Mouse (Mus musculus) kidney, embryonic 14.5 days (tissue): Measurements from ENCODE around the gene Dpp8. TPM values are rescaled to one million over a fixed set of nuclear protein-coding genes. Genes with fewer than 3 reads are reported as not detected.
A peak's percentile ranks its signal among the peaks of the same experiment; 100 is the strongest.

Experiments used
- ATAC-seq: fragments of 200-750 bp; cut with Nextera tagmentation; 2 replicates; pipeline ENCODE4 v1.8.0; 2017; ENCODE audit warnings: moderate number of reproducible peaks, mild to moderate bottlenecking, moderate TSS enrichment, moderate library complexity; ENCODE audit not compliant: low FRiP score, low TSS enrichment
- H3K27ac ChIP-seq: fragments of 300-500 bp; sonication (generic); 2 replicates; pipeline ENCODE4 v1.5.1; 2014; ENCODE audit warnings: low read depth, mild to moderate bottlenecking, low read length, moderate library complexity, mixed read lengths
- H3K27me3 ChIP-seq: fragments of 300-500 bp; sonication (generic); 2 replicates; pipeline ENCODE4 v1.6.1; 2014; ENCODE audit warnings: mild to moderate bottlenecking, low read length; ENCODE audit not compliant: control insufficient read depth, insufficient read depth
- H3K36me3 ChIP-seq: fragments of 300-500 bp; sonication (generic); 2 replicates; pipeline ENCODE4 v1.6.1; 2014; ENCODE audit warnings: low read length, mixed read lengths; ENCODE audit not compliant: control insufficient read depth, insufficient read depth
- H3K4me1 ChIP-seq: fragments of 300-500 bp; sonication (generic); 2 replicates; pipeline ENCODE4 v1.6.1; 2014; ENCODE audit warnings: low read length, mixed read lengths; ENCODE audit not compliant: control insufficient read depth, insufficient read depth
- H3K4me2 ChIP-seq: fragments of 300-500 bp; sonication (generic); replicated peaks from 2 replicates; pipeline ENCODE4 v1.6.1; 2014; ENCODE audit warnings: low read depth, mild to moderate bottlenecking, low read length
- H3K4me3 ChIP-seq: fragments of 300-500 bp; sonication (generic); 2 replicates; pipeline ENCODE4 v1.5.1; 2014; ENCODE audit warnings: mild to moderate bottlenecking, low read length
- H3K9ac ChIP-seq: fragments of 300-500 bp; sonication (generic); 2 replicates; pipeline ENCODE4 v1.6.1; 2014; ENCODE audit warnings: low read depth, mild to moderate bottlenecking, low read length, moderate library complexity
- H3K9me3 ChIP-seq: fragments of 300-500 bp; sonication (generic); 2 replicates; pipeline ENCODE4 v1.6.1; 2016; ENCODE audit warnings: low read length; ENCODE audit not compliant: control insufficient read depth
- WGBS: fragments of 180-500 bp; shearing (Covaris S2); extraction: QIAGEN DNeasy Blood & Tissue Kit; methylation state at CpG from one replicate; pipeline ENCODE4 v1.1.7; 2014; 5-methylcytosine and 5-hydroxymethylcytosine counted together
- polyA plus RNA-seq: library from polyadenylated mRNA; unstranded; fragments of >200 nt; fragmentation: Nextera tagmentation; extraction: Ambion mirVana; gene quantifications from 2 replicates; pipeline ENCODE4 v1.2.1, GENCODE M21; 2014

Gene Dpp8
- polyA plus RNA-seq, 1 experiment from 2014 or later: 29.9 TPM

- 12% methylated on average over 24 of the region's 25 CpGs for WGBS
- H3K4me2 ChIP-seq: peak overlapping the region; percentile 32
- H3K27ac ChIP-seq: no peak overlapping the region
- ATAC-seq: peak; percentile 53; the same call in 1 of the 2 replicates
- peak overlapping the region; percentile 18; the same call in 1 of the 2 replicates for H3K4me3 ChIP-seq
- no peaks in the 10 kb centered on the region for H3K4me1 ChIP-seq
- no peaks in the 10 kb centered on the region for H3K9me3 ChIP-seq
- H3K27me3 ChIP-seq: peaks cover 6% of the 10 kb centered on the region; the same call in 1 of the 2 replicates
- 0 out of 2 replicates have a peak overlapping the region, but pooled peaks have one; percentile 31 for H3K9ac ChIP-seq
- H3K36me3 ChIP-seq: peaks cover 3% of the 10 kb centered on the region; the same call in 1 of the 2 replicates
Observed at GRCm38 (mm10) chr9:65128123-65128815, 96.1 kb downstream of the Dpp8 start.

- Histone ChIP-seq H3K27ac (no peak overlapping the region), H3K4me3 (no peak overlapping the region), H3K27me3 (peaks cover 6% of the 10 kb centered on the region), H3K9ac (no peak overlapping the region), H3K4me1 (no peaks in the 10 kb centered on the region), H3K4me2 (no peak overlapping the region), H3K36me3 (no peaks in the 10 kb centered on the region), H3K9me3 (no peaks in the 10 kb centered on the region)
- 87% methylated on average over 5 of the region's 5 CpGs for WGBS
- ATAC-seq: no peak
Observed at GRCm38 (mm10) chr9:65131717-65132116, 99.5 kb downstream of the Dpp8 start.

Other genes with a start within 250 kb of the Dpp8 start
- 4.5 and 6.1 TPM in 2 replicates for gene Dennd4a, start 221.1 kb upstream of the Dpp8 start, polyA plus RNA-seq
- gene Slc24a1, start 80.8 kb upstream of the Dpp8 start, polyA plus RNA-seq: not detected in 2 replicates
- 41.4 and 71.6 TPM in 2 replicates for gene Ints14, start 71.5 kb upstream of the Dpp8 start, polyA plus RNA-seq
- gene Hacd3, start 10.7 kb upstream of the Dpp8 start, polyA plus RNA-seq: 45.6 and 85.6 TPM in 2 replicates
- 12.7 and 16.4 TPM in 2 replicates for gene Igdcc4, start 69.1 kb downstream of the Dpp8 start, polyA plus RNA-seq
- gene Igdcc3, start 108.8 kb downstream of the Dpp8 start, polyA plus RNA-seq: 4.5 and 6.1 TPM in 2 replicates
- gene Parp16, start 162.9 kb downstream of the Dpp8 start, polyA plus RNA-seq: 4.7 and 7.9 TPM in 2 replicates
- 0.40 and 0.64 TPM in 2 replicates for gene Cilp, start 232.8 kb downstream of the Dpp8 start, polyA plus RNA-seq